Mouse (Mus musculus): ENCODE results near the gene Tmigd3. TPM values are rescaled to one million over a fixed set of nuclear protein-coding genes. Genes with fewer than 3 reads are reported as not detected.

Gene Tmigd3
- total and polyA plus RNA-seq, 3 experiments: 0.05 to 5.5 TPM; not detected in 1

- Histone ChIP-seq H3K27me3 (ENCODE audit: insufficient read depth, low read length) (peaks cover 46% of the 10 kb centered on the region), H3K4me1 (ENCODE audit: insufficient read depth, low read depth, low read length) (peaks cover 7% of the 10 kb centered on the region), H3K4me3 (ENCODE audit: low read depth, low read length) (no peak overlapping the region), H3K36me3 (replicated peaks) (no peaks in the 10 kb centered on the region), H3K9me3 (replicated peaks) (no peaks in the 10 kb centered on the region)
- DNase-seq (ENCODE audit: low spot score) (no peak), ATAC-seq (ENCODE audit: extremely low read depth, insufficient number of reproducible peaks, low FRiP score, poor library complexity, severe bottlenecking) (no peak)
- TF ChIP-seq GATA2 (IDR thresholded peaks at IDR 0.05; ENCODE audit: borderline replicate concordance, low read depth, low read length) (no peak), TAL1 (conservative IDR thresholded peaks at IDR 0.05; ENCODE audit: low read depth, low read length) (no peak), POLR2AphosphoS5 (IDR thresholded peaks at IDR 0.05; ENCODE audit: insufficient replicate concordance, low read depth, low read length) (no peak), GATA1 (IDR thresholded peaks at IDR 0.05; ENCODE audit: borderline replicate concordance, low read length) (no peak), CTCF (IDR thresholded peaks at IDR 0.05; ENCODE audit: low read depth, low read length) (no peak)
Measured at GRCm38 (mm10) chr3:105868135-105868534, 2.6 kb upstream of the Tmigd3 start.

GRCm38 (mm10) chr3:105872034-105872433 is 1.3 kb downstream of the Tmigd3 start:
- no peak for ATAC-seq (ENCODE audit: extremely low read depth, insufficient number of reproducible peaks, low FRiP score, poor library complexity, severe bottlenecking)
- Histone ChIP-seq H3K36me3 (replicated peaks) (no peaks in the 10 kb centered on the region), H3K4me1 (ENCODE audit: insufficient read depth, low read depth, low read length) (peaks cover 11% of the 10 kb centered on the region), H3K4me3 (ENCODE audit: low read depth, low read length) (no peak overlapping the region), H3K27me3 (ENCODE audit: insufficient read depth, low read length) (peaks cover 32% of the 10 kb centered on the region), H3K9me3 (replicated peaks) (no peaks in the 10 kb centered on the region)
- TF ChIP-seq GATA1 (IDR thresholded peaks at IDR 0.05; ENCODE audit: borderline replicate concordance, low read length) (no peak), GATA2 (IDR thresholded peaks at IDR 0.05; ENCODE audit: borderline replicate concordance, low read depth, low read length) (no peak), CTCF (IDR thresholded peaks at IDR 0.05; ENCODE audit: low read depth, low read length) (no peak), POLR2AphosphoS5 (IDR thresholded peaks at IDR 0.05; ENCODE audit: insufficient replicate concordance, low read depth, low read length) (no peak), TAL1 (conservative IDR thresholded peaks at IDR 0.05; ENCODE audit: low read depth, low read length) (no peak)
- no peak for DNase-seq (ENCODE audit: low spot score)

- ATAC-seq (ENCODE audit: extremely low read depth, insufficient number of reproducible peaks, low FRiP score, poor library complexity, severe bottlenecking) (no peak), DNase-seq (ENCODE audit: low spot score) (no peak)
- TF ChIP-seq CTCF (IDR thresholded peaks at IDR 0.05; ENCODE audit: low read depth, low read length) (no peak), TAL1 (conservative IDR thresholded peaks at IDR 0.05; ENCODE audit: low read depth, low read length) (no peak), GATA1 (IDR thresholded peaks at IDR 0.05; ENCODE audit: borderline replicate concordance, low read length) (no peak), POLR2AphosphoS5 (IDR thresholded peaks at IDR 0.05; ENCODE audit: insufficient replicate concordance, low read depth, low read length) (no peak), GATA2 (IDR thresholded peaks at IDR 0.05; ENCODE audit: borderline replicate concordance, low read depth, low read length) (no peak)
- no peaks in the 10 kb centered on the region for H3K36me3 ChIP-seq (replicated peaks)
- H3K4me3 ChIP-seq (ENCODE audit: low read depth, low read length): no peak overlapping the region
- H3K9me3 ChIP-seq (replicated peaks): no peaks in the 10 kb centered on the region
- H3K4me1 ChIP-seq (ENCODE audit: insufficient read depth, low read depth, low read length): peaks cover 11% of the 10 kb centered on the region
- peaks cover 33% of the 10 kb centered on the region for H3K27me3 ChIP-seq (ENCODE audit: insufficient read depth, low read length)
Measured at GRCm38 (mm10) chr3:105872579-105872978, 1.9 kb downstream of the Tmigd3 start.

GRCm38 (mm10) chr3:105873451-105874445 is 3.0 kb downstream of the Tmigd3 start:
- ATAC-seq (ENCODE audit: extremely low read depth, insufficient number of reproducible peaks, low FRiP score, poor library complexity, severe bottlenecking) (no peak), DNase-seq (ENCODE audit: low spot score) (no peak)
- TF ChIP-seq TAL1 (conservative IDR thresholded peaks at IDR 0.05; ENCODE audit: low read depth, low read length) (no peak), POLR2AphosphoS5 (IDR thresholded peaks at IDR 0.05; ENCODE audit: insufficient replicate concordance, low read depth, low read length) (no peak), GATA2 (IDR thresholded peaks at IDR 0.05; ENCODE audit: borderline replicate concordance, low read depth, low read length) (no peak), GATA1 (IDR thresholded peaks at IDR 0.05; ENCODE audit: borderline replicate concordance, low read length) (no peak), CTCF (IDR thresholded peaks at IDR 0.05; ENCODE audit: low read depth, low read length) (no peak)
- Histone ChIP-seq H3K36me3 (replicated peaks) (no peaks in the 10 kb centered on the region), H3K4me1 (ENCODE audit: insufficient read depth, low read depth, low read length) (peaks cover 17% of the 10 kb centered on the region), H3K27me3 (ENCODE audit: insufficient read depth, low read length) (peaks cover 41% of the 10 kb centered on the region), H3K4me3 (ENCODE audit: low read depth, low read length) (no peak overlapping the region), H3K9me3 (replicated peaks) (no peaks in the 10 kb centered on the region)

- no peak for DNase-seq (ENCODE audit: low spot score)
- Histone ChIP-seq H3K27me3 (ENCODE audit: insufficient read depth, low read length) (peaks cover 45% of the 10 kb centered on the region), H3K9me3 (replicated peaks) (no peaks in the 10 kb centered on the region), H3K4me1 (ENCODE audit: insufficient read depth, low read depth, low read length) (peaks cover 18% of the 10 kb centered on the region), H3K36me3 (replicated peaks) (no peaks in the 10 kb centered on the region), H3K4me3 (ENCODE audit: low read depth, low read length) (no peak overlapping the region)
- no peak for TF ChIP-seq TAL1 (conservative IDR thresholded peaks at IDR 0.05; ENCODE audit: low read depth, low read length)
- no peak for ATAC-seq (ENCODE audit: extremely low read depth, insufficient number of reproducible peaks, low FRiP score, poor library complexity, severe bottlenecking)
Measured at GRCm38 (mm10) chr3:105876022-105876421, 5.3 kb downstream of the Tmigd3 start.

- no peaks in the 10 kb centered on the region for H3K36me3 ChIP-seq (replicated peaks)
- peaks cover 44% of the 10 kb centered on the region for H3K27me3 ChIP-seq (ENCODE audit: insufficient read depth, low read length)
- no peak for TF ChIP-seq TAL1 (conservative IDR thresholded peaks at IDR 0.05; ENCODE audit: low read depth, low read length)
- TF ChIP-seq POLR2AphosphoS5 (IDR thresholded peaks at IDR 0.05; ENCODE audit: insufficient replicate concordance, low read depth, low read length): no peak
- no peak for TF ChIP-seq GATA2 (IDR thresholded peaks at IDR 0.05; ENCODE audit: borderline replicate concordance, low read depth, low read length)
- TF ChIP-seq GATA1 (IDR thresholded peaks at IDR 0.05; ENCODE audit: borderline replicate concordance, low read length): no peak
- no peak for TF ChIP-seq CTCF (IDR thresholded peaks at IDR 0.05; ENCODE audit: low read depth, low read length)
- DNase-seq (ENCODE audit: low spot score) (no peak), ATAC-seq (ENCODE audit: extremely low read depth, insufficient number of reproducible peaks, low FRiP score, poor library complexity, severe bottlenecking) (no peak)
- no peak overlapping the region for H3K4me3 ChIP-seq (ENCODE audit: low read depth, low read length)
- peaks cover 15% of the 10 kb centered on the region for H3K4me1 ChIP-seq (ENCODE audit: insufficient read depth, low read depth, low read length)
- no peaks in the 10 kb centered on the region for H3K9me3 ChIP-seq (replicated peaks)
Measured at GRCm38 (mm10) chr3:105877252-105877803, 6.6 kb downstream of the Tmigd3 start.

All from G1E (cell line).